Mouse (Mus musculus): ENCODE data around the gene Poln.

Gene Poln

DNA sequence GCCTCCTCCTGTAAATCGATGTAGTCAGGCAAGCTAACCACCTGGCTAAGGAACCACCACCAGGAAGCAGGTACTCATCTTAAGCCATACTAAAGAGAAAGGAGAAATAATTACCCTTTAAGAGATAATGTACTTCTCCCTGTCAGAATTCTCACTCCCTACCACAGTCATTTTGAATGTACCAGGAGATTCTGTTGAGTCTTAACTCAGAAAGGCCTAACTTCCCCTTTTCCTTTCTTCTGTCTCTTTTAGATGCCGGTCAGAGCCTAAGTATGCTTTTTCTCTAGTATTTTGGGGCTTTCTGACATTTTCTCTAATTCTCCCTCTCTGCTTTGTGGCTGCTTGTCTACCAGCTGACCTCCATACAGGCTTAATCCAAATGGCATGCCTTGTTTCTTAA is 76.2 kb downstream of the Poln start:
- DNase-seq: no peak

DNA sequence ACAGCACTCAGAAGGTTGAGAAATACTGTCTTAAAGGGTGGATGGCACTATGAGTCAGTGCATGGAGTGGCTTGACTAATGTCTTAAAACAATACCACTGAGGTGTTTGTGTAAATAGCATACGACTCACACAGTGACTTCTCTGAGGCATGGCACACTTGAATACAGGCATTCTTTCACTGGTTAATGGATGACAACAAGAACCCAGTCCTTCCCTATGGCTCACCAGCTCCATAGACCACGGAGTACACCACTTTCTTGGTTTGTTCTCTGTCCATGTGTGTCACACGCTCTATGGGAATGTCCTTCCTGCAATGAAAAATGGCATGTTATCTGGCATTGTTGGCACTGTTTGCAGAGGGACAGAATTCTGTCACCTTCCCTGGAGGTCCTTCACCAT is 136.7 kb downstream of the Poln start:
- no peak for DNase-seq

DNA sequence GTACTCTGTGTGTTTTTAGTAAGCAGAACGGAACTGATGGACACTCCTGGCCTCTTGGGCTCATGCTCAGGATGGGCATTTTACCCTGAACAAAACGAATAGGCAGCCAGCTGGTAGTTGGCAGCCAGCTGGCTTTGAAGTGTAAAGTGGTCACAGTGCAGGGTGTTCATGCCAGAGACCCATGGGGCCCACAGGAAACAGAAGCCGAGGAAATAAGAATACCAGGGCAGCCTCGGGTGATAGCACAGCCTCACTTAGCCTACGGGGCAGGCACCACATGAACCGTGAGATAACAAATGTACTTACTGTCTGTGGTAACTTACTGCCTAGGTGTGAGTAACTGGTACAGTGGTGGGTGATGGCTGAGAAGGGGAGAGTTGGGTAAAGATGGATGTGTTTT is 138.2 kb downstream of the Poln start:
- no peak for DNase-seq

DNA sequence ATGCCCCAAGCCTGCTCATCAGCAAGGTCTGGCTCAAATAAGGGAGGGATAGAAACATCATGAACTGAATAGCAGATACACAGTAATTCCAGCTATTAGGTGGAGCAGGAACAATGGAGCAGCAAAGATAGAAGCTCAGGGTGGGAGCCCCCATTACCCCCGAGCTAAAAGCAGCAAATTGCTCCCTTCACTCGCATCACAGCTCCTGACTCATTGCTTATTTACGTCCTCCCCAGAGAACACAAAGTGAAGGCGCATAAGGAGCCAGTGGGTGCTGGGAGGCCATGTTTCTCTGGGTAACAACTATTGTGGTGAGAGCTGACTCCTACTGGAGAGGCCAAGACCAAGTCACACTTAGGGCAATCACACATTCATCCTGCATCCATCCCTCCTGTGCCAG is 139.1 kb downstream of the Poln start:
- DNase-seq: no peak

DNA sequence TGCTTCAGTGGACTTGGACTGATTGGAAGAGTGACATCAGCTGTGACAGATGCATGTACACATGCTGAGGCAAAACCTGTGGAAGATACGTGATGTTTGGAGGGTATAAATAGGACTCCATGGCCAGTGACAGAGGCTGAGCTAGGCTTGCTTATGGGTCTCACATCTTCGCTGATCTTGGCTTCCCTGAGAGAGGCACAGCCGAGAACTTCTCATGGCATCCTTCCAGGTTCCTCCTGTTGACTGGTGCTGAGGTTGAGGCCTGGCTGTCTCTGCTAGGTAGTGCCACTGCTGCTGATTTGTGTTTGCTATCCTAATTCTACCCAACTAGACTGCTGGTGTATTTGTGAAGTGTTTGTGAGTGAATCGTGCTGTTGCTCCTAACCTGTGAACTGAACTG is 150.3 kb downstream of the Poln start:
- no peak for DNase-seq

DNA sequence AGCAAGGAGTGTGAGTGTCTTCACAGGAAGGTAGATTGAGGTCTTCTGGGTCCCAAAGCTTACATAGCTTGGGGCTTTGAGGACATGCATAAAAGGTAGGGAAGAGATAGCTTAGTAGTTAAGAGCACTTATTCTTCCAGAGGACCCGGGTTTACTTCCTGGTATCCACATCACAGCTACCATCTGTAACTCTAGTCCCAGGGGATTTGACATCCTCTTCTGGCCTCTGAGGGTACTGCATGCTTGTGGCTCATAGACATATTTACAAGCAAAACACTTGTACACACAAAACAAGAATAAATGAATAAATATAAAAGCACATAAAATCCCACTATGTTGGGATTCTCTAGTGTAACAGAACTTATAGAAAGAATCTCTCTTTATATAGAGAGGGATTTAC is 154.6 kb downstream of the Poln start:
- DNase-seq: no peak

DNA sequence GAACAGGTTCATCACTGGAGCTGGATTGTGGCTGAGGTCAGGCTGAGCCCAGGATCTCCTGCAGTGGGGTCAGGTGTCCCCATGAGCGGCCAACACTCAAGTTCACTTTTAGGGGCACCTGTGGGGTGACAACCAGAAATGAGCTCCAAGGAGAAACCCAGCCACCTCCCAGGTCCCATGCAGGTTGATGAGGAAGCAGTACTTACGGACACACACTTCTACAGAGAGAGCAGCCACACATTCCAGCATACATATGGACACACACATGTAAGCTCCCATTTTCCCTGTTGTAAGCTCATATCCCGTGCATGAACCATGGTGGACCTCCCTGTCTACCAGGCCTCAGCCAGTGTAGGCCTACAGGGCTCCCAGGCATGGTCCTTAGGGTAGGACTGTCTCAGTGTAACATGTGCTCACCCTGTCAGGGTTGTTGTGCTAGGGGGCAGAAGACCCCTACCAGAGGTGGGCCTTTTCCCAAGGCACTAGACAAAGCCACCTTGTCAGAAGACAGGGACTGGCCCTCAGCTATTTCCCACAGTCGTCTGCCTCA is 161.8 kb downstream of the Poln start:
- no peak for DNase-seq

DNA sequence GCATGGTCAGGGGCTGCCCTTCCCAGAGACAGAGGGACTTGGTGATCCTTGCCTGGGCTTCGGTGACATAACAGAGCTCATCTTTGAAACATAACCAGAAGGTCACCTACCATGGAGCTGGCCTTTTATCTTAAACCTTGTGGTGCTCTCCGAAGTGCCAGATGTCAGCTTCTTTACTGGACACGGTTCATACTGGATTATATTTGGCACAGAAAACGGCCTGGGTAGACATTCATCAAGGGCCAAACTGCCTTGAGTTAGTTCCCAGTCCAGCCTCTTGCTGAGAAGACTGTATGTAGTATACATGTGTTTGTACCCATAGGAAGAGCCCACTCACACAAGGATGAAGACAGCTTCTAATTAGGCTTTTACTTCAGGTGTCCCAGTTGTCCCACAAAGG is 162.4 kb downstream of the Poln start:
- DNase-seq: no peak

DNA sequence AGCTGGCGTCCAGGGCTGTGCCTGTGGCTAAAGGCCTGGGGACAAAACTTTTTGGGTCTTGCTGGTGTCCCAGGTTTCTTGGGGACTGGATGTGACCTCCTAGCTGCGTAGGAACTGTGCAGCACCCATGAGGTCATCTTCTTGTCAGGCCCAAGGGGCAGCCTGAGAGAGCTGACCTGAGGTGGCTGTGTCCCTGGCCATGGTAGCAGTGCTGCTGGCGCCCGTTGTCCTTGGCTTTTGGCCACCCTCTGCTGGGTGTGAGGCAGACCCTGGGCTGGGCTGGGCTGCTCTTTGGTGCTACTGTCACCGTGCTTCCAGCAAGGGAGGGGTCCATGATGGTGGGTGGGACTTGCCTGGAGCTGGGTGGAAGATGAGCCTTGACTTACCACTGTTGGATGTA is 164.6 kb downstream of the Poln start:
- DNase-seq: no peak

DNA sequence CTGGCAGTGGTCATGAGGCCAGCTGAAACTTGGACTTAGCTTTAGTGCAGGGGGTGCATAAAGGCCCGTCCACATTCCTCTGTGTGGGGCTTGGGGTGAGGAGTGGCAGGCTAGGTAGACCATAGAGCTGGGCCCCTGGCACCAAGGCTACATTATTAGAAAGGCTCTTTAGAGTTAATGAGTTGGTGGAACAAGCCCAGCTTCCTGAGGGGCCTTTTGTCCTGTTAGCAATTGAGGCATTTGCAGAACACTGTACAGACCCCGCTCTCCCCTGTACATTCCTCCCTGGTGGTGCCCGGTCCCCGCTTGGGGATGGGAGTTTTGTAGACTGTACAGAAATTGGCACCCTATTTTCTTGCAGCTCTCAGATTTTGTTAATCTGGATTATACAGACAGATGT is 166.6 kb downstream of the Poln start:
- no peak for DNase-seq

DNA sequence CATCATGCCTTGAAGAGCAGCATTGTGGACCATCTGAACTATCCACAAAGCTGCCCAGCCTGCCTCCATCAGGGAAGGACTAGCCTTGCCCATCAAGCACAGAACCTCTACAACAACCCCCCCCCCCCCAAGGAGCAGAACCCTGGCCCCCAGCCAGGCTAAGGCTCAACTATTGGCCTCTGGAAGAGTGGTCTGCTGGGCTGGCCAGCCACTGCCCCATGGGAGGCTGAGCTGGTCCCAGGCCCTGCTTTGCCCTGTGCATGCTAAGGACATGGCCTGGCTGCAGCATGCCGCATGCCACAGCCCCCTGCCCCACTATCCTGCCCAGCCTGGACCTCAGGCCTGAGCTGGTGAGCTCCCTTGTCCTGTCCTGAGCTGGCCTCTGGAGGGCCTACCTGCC is 167.8 kb downstream of the Poln start:
- no peak for DNase-seq

DNA sequence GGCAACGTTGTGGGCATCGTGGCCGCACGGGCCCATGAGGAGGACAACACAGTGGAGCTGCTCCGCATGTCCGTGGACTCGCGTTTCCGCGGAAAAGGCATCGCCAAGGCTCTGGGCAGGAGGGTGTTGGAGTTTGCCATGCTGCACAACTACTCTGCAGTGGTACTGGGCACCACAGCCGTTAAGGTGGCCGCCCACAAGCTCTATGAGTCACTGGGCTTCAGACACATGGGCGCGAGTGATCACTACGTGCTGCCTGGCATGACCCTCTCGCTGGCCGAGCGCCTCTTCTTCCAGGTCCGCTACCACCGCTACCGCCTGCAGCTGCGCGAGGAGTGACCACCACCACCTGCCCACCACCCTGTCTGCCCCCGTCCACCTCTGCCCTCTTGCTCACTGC is 168.4 kb downstream of the Poln start:
- no peak for DNase-seq

DNA sequence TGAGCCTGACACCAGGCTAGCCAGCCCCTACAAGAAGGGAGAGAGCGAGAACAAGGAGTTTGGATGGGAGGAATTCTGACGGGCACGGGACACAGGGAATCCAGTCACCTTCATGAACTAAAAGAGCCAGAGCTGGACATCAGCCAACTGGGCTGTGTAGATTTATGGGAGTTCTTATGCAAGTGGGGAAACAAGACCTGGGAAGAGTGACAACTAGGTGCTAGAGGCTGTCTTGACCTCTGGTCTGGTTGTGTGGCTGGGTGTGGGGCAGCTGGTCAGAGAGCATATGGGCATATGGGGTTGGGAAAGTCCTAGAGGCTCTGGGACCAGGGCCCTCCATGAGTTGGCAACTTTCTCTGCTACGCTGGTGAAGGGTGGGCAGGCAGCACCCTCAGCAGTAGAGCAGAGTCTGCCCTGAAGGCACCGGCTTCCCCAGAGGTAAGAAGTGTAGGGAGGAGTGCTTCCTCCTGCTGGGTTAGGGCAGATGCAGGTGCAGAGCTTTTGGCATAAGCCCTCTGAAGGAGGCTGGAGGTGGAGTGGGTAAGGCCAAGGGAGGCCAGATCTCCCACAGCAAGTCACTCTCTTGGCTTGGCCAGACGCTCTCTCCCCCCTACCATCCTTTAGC is 169.7 kb downstream of the Poln start:
- DNase-seq: no peak

DNA sequence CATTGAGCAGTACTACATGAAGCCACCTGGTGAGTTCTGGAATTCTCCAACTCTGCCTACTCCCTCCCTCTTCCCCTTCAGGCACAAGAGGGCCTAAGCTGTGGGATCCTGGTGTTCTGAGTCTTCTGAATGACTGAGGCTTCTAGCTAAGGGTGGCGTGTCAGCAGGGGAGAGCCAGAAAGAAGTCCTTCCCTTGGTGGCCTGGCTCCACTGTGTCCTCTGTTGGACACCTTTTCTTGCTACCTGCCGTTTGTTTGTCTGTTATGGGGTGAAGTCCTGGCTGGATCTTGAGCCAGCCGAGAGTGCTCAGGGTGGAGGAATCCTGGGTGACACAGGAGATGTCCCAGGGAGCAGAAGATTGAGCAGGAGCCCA is 170.8 kb downstream of the Poln start:
- DNase-seq: no peak

DNA sequence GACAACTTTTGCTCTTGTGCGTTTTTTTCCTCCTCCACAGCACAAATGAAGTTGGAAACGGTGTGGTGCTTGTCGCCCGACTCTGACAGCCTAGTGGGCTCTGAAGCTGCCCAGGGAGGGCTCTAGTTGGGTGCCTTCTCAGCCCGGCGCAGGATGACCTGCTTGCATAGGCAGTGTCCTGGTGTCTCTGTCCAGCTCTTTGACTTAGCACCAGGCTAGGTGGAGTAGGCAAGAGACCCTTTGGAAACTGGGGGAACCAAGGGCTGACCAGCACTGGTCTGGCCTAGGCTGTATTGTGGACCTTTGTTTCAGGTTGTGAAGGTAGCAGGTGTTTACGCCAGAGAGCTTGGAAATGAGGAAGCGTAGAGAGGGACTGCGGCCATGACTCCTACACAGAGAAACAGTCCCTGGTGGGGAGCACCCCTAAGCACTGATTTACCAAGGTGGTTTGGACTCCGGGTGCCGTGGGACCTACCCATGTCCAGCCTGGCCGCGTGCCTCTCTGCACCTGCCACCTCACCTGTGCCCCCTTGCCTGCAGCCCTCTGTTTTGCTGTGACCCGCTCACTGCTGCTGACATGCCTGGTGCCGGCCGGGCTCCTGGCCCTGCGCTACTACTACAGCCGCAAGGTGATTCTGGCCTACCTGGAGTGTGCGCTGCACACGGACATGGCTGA is 171.3 kb downstream of the Poln start:
- no peak for DNase-seq

DNA sequence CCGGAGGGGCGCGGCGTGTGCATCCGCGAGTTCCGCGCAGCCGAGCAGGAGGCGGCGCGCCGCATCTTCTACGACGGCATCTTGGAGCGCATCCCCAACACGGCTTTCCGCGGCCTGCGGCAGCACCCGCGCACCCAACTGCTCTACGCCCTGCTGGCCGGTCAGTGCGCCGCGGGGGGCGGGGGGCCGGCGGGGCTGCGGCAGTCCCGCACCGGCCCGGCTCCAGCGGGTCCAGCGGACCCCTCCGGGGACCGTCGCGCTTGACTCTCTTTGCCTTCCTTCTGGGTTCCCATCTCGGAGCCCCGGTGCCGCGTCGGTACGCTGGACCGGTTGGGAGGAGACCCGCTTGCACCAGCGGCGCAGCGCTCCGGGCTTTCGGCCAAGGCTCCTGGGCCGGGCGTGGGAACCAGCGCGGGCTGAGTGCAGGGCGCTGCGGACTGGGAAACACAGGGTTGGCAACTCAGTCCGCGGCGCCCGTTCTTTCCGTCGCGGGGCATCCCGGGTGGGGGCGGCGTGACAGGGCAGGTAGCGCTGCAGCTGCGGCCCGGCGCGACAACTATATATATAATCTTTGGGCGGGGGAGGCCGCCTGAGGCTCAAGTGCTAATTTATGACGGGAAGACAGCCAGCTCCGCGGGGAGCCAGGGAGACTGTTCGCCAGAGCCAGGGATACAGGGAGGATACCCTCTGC is 172.1 kb downstream of the Poln start:
- no peak for DNase-seq

DNA sequence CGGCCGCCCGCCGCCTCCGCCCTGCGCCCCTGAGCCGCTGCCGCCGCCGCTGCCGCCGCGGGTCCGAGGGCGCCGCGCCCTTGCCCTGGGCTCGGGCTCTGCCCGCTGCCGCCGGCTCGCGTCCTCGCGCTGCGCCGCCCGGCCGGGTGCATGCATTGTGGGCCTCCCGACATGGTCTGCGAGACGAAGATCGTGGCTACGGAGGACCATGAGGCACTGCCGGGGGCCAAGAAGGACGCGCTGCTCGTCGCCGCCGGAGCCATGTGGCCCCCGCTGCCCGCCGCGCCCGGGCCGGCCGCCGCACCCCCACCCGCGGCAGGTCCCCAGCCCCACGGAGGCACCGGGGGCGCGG is 172.6 kb downstream of the Poln start:
- no peak for DNase-seq

DNA sequence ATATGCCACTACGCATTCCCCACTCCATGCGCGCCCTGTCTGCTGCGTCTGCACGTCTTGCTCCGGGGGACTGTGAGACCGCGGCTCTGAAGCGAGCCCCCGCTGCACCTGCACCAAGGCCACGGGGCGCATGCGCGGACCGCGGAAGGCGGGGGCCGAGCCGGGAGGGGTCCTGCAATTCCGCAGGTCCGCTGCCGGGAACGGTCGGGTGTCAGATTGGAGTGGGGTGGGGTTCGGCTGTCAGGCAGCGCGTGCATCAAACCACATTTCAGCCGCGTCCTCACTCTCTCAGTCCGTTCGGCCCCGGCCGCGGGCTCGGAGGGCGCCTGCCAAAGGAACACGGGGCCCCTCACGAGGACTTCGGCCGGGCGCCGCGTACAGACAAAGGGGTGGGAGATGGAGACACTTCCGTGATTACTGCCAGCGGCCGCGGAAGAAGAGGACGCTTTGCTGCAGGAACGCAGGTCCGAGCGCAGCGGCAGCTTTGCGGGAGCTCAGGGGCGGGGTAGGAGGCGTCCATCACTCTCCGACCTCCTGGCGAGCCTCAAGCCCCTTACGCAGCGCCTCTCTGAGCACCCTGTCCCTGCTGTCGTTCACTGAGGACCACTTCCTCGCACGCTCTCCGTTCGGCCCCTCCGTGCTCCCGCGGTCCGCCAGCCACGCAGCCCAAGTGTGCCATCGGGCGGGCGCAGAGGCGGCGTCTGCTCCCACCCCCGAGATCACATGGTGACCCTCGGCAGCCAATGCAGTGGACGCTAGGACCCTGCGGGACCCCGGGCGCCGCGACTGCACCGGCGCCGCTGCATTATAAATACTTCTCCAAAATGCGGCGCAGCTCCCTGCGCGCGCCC is 173.2 kb downstream of the Poln start, which contains the start of gene Nat8l:
Gene Nat8l, plus strand, starts transcription at position 142 of the 851 bp plus-strand sequence.
- DNase-seq: peak; percentile 34

DNA sequence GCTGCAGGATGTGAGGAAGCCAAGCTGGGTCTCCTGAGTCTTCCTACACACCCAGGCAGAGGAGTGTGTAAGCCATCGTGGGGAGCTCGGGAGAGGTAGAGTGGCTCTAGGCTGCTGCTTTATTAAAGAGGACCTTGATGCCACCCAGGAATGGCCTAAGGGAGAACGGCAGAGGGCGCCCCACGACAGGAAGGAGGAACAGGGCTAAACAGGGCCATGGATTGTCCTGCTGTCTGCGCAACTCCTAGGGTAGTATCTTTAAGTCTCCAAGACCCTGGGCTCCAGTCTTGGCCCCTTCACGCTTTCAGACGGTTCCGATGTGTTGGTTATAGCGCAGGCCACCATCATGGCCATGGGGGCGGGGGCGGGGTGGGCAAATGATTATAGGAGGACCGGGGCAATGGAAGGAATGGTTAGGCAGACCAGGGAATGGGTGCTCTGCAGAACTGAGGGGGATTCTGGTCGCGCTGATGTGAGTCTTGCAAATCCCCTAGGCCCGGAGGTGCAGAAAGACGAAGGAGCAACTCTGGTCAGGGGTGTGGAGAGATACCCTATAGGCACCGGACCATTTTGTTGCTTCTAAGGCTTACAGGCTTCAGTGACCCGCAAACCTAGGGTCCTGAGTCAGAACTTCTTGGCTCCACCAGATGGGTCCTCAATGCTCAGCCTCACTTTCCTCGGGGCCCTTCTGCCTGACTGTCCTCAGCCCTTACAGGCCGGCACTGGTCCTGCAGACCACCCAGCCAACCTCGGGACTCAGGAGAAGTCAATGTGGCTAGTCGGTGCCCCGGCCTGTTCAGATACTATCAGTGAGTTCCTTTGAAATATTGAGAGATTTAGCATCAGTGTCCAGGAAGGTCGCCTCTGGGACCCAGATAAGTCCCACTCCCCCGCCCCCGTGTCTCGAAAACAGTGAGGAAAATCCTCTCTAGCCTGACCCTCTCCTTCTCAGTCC is 174.3 kb downstream of the Poln start:
- peak; percentile 42 for DNase-seq

DNA sequence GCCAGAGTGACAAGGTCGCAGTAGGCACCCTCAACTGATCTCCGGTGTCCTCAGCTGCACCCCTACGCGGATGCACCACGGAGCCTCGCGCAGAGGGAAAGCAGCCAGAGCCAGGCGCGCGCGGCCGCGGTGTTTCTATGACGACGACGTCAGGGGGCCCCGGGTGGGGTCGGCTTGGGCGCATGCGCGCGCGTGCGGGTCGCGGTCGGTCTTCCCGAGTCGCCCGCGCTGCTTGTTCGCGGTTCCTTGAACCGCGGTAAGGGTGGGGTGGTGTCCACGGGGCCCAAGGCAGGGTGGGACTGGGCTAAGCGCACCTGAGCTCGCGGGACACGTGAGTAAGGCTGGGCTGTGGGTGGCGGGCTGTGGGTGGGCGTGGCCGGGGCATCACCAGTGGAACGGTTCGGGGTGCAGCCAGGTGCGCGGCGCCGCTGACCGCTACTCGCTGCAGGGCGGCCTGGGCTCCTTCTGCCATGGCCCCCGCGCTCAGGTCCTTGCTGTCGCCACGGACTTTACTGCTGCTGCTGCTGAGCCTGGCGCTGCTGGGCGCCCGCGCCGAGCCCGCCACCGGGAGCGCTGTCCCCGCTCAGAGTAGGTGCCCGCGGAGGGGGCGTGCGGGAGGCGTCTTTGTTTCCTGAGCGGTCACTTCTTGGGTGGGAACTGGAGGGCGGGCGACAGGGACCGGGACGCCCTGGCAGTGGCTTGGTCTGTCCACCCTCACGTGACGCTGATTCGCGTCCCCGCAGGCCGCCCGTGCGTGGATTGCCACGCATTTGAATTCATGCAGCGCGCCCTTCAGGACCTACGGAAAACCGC is 185.7 kb downstream of the Poln start, which contains the start of gene Gm1673:
Gene Gm1673, plus strand, starts transcription at position 125 of the 813 bp plus-strand sequence.
- peak; percentile 70 for DNase-seq

DNA sequence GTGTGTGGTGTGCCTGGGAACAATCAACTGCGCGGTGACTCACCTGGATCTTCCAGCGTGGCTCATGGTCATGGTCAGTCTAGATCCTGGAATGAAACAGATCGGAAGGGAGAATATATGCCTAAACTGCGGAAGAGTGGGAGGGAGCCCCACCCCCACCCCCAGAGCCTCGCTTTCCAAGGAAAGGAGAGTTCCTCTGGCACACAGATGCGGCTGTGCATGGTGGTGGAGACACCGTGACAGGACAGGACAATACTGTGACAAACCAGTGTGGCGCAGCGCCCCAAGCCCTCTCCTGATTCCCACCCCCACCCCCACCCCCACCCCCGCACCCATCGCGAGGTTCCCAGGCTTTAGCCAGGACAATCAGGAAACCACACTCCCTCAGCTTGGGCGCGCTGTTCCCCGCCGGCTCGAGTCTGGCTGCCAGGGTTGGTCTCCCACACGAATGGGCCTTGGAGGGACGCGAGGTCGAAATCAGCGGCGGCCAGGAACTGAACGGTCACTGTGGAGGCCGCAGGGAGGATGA is 186.5 kb downstream of the Poln start:
- DNase-seq: no peak

All from liver (tissue).